Mouse (Mus musculus) kidney, adult 11 months (tissue): Measurements from ENCODE around the gene Dnah10.
"Not testable (repeated sequence)": the region's sequence is repeated elsewhere in the genome, so short reads cannot be mapped to it uniquely, and the experiment has no call there.

Source experiments
- DNase-seq: peaks from one replicate; pipeline ENCODE4 v3.0.0; 2022

The Dnah10 gene

DNA sequence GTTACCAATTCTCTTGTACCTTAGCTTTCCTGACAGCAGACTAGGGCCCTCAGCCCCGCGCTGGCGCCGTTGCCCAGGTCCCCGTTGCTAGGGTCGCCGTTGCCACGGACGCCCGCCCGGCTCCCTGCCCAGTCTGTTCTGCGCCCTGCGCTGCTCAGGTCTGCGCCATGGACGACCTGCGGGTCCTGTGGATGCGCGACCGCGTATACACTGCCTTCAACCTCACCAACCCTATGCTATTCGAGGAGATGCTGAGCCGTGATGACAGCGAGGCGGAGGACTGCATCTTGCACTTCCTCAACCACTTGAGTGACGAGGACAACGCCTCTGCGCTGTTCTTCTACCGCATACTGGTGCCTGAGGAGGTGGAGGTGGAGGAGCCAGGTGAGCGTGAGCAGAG, at the start of gene Dnah10:
TSS of gene Dnah10 (plus strand) at position 89 of the 400 bp plus-strand sequence.
- no peak for DNase-seq

DNA sequence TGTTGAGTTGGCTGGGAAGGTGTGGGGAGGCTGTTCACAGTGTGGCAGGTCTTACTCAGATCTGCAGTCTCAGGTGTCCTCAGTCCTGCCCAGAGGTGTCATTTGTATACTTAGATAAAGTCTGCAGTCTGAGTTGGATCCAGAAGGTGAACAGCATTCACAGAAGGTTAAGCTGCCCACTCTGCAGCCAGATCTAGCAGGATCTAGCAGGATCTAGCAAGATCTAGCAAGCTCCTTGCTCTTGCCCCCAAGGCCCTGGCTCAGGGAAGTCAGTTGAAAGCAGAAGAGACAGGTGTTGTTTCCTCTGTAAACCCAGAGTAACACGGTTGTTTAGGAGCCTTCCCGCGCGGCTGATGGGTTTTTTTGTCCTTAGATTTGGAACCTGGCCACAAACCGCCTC, 11.1 kb upstream of the Dnah10 start:
- peak; percentile 29 for DNase-seq

- peak; percentile 67 for DNase-seq
Measured at GRCm38 (mm10) chr5:124715135-124715534, 9.8 kb upstream of the Dnah10 start.

DNA sequence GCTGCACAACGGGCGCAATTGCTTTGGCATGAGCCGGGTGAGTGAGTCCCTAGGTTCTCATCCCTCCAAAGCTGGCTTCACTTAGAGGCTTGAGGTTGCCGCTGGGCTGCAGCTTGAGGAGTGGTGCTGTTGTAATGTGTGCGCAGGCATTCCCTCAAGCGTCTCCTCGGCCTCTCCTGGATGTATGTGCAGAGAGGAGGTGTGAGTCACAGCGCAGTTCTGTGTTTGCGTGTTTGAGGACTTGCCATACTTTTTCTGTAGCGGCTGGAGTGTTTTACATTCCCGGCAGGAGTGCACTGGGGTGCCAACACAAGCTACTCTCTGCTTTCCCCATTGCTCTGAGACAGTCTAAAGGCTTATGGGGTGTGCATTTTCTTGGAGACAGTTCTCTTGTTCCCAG, 6.9 kb upstream of the Dnah10 start:
- DNase-seq: no peak

DNA sequence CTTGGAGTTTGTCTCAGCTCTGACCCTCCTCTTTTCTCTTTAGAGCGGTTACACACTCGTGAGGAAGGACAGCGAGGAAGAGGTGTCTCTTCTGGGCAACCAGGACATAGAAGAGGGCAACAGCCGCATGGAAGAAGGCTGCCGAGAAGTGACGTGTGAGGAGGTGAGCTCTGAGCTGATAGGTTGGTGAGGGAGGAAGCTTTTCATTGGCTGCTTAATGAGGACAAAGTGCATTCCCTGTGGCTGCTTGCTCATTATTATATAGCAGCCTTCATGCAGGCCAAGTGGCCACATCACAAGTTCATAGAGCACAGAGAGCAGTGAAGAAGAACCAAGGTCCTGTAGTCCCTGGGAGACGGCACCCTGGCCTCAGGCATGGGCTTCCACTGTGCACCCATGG, 6.5 kb upstream of the Dnah10 start:
- DNase-seq: peak; percentile 66

DNA sequence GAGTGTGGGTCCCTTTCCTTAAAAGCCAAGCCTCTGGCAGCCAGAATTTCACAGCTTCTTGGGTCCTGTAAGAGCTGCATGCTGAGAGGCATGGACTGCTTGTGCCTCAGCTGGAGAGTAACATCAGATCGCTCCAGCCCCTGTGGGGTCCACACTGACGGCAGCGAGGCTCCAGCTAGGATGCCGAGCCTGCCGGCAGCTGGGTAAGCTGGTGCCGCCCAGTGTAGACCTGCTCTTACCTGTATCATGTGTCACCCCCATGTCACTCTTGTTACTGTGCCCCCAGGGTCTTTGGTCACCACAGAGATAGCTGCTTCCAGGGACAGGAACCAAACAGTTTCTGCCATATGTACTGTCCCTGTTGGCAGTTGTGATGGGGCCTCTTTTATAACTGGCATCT, 1.8 kb upstream of the Dnah10 start:
- no peak for DNase-seq

DNA sequence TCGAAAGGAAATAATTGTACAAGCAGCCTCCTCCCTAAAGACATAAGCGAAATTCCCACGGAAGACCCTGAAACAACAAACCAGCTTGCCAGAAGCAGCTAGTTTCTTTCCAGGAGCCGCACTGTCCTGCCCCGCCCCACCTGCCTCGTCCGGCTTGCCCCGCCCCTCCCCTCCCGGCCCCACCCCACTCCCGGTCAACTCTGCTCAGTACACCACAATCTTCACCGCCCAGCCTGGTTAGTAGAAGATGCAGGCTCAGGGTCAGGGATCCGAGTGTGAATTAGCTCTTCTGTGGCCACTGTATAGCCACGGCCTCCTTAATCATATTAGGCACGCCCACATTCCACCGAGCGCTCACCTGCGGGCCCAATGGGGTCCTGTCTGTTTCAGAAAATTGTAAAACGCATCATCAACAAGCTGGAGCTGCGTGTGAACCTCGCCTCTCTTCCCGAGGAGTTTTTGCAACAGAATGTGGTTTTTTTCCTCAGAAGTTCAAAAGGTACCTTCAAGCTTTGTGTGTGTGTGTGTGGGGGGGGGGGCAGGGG, 4.8 kb downstream of the Dnah10 start:
- no peak for DNase-seq

DNA sequence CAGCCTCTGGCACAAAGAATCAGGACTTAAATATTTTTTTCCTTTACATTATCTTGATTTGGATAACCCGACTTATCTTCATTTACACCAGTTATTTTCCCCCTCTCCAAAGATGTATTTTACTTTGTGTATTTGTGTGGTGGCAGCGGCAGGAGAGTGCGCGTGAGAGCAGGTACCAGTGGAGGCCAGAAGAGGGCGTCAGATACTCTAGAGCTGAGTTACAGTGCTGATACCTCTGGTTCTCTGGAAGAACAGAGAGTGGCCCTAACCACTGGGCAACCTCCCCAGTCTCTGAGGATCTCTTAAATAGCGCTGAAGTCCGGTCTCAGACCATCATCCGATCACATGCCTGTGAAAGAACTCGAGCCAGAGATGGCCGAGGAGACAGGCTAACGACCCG, 9.1 kb downstream of the Dnah10 start:
- no peak for DNase-seq

- no peak for DNase-seq
Measured at GRCm38 (mm10) chr5:124741898-124742599, 17.2 kb downstream of the Dnah10 start.

- DNase-seq: no peak
Measured at GRCm38 (mm10) chr5:124743841-124744240, 19.0 kb downstream of the Dnah10 start.

DNA sequence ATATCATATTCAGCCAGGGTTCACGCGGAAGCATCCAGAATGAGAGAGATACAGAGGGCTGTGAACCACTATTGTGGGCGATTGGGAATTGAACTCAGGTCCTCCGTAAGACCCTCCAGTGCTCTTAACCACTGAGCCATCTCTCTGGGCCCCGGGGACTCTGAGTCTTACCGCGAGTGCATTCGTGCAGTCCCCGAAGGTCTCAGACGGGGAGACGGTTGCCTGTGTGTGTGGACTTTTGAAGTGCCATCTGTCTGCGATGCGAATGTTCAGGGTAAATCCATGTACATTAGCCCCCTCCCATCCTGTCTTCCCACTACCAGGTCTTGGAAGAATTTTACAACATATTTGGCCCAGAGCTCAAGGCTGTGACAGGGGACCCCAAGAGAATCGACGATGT, 21.3 kb downstream of the Dnah10 start:
- DNase-seq: no peak

- DNase-seq: no peak
Measured at GRCm38 (mm10) chr5:124748296-124748695, 23.4 kb downstream of the Dnah10 start.

DNA sequence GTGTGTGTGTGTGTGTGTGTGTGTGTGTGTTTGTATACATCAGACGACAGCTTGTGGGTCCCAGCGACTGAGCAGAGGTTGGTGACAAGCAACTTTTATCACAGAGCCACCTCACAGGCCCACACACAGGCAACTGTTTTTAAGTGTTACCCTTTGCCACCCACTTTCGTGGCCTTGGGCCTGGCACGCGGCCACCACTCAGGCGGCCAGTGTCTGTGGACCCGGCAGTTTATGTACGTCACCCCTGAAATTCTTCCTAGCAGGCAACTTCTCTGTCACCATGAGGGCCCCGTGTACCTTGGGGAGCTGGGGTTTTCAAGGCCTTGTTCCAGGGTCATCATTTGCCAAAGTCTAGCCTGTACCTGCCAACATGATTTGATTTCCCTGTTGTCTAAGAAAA, 26.8 kb downstream of the Dnah10 start:
- DNase-seq: no peak

- no peak for DNase-seq
Measured at GRCm38 (mm10) chr5:124761011-124761410, 36.1 kb downstream of the Dnah10 start.

GRCm38 (mm10) chr5:124761787-124762186, 36.9 kb downstream of the Dnah10 start:
- no peak for DNase-seq

- no peak for DNase-seq
Measured at GRCm38 (mm10) chr5:124774552-124774951, 49.7 kb downstream of the Dnah10 start.

GRCm38 (mm10) chr5:124776289-124776688, 51.4 kb downstream of the Dnah10 start:
- not testable (repeated sequence) for DNase-seq

- peak; percentile 26 for DNase-seq
Measured at GRCm38 (mm10) chr5:124777178-124777709, 52.4 kb downstream of the Dnah10 start.

DNA sequence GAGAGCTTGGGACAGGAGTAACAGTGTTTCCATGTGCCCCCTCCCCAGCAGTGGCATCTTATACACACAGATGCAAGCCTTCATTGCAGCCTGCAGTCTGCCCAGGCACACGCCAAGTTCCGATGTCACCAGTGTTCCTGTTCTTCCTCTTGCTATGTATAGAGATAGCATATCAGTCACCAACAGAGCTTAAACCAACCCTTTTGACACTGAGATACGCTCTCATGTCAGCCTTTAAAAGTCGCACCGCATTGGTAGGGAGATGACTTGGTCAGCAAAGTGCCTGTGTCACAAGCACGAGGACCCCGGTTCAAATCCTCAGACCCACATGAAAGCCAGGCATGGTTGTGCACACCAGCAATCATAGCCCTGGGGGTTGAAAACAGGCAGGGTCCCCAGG, 55.0 kb downstream of the Dnah10 start:
- no peak for DNase-seq

DNA sequence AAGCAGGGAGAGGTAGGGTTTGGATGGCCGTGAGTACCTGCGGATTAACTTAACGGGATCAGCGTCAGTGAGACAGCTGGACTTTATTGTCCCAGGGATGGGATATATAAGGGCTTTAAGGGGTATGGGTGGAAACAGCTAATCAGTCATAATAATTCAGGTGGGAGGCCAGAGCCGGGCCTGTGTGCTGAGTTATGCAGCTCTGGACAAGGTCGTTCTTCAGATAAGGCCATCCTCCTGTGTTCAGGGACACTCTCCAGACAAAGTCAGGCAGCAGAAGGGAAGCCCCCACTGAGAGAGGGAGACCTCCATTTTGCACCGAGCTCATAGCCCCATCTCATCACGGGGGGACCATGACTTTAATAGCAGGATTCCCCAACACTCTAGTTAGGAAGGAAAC, 56.8 kb downstream of the Dnah10 start:
- no peak for DNase-seq

- DNase-seq: no peak
Measured at GRCm38 (mm10) chr5:124785650-124786049, 60.8 kb downstream of the Dnah10 start.

DNA sequence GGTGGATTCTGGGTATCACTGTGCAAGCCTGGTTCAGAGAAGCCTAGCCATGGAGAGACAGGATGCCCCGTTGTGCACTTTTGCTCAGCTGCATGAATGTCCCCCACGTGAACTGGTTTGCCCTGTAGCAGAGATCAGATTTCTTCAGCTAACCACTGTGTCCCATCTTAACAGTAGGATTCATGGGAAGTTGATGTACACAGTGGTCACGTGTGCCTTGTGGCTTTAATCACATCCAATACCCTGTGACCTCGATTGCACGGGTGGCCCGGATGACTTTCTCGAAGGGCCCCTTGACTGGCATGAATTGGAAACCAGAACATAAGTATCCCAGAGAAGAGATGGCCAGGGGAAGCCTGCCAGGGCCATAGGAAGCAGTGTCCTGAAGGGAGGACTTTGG, 67.2 kb downstream of the Dnah10 start:
- DNase-seq: no peak

DNA sequence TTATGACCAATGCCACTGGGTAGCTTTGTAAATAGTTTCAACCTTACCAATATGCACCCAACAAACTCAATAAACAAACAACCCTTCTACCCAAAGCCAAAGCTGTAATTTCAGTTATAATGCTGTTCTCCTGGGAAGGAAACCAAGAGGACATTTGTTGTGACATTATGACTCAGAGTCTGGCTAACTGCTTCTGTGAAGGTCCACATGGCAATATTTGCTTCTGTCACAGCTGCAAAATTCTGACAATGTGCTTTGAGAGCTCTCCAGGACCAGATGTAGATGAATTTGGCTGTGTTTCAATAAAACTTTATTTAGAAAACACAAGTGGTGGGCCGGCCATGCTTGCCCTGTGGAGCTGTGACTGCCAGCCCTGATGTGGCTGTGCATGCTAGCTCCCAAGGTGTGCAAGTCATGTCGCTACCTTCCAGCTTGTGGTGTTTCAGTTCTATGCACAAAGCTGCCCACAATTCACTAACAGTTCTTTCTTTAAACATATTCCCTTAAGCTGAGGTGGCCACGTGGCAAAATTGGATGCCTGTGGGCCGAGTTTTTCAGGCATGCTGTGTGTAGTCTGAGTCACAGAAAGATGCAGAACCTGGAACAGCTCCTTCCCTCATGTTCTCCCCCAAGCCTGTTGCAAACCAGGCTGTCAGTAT, 85.0 kb downstream of the Dnah10 start:
- DNase-seq: no peak

- DNase-seq: no peak
Measured at GRCm38 (mm10) chr5:124812466-124812865, 87.6 kb downstream of the Dnah10 start.
